Mouse (Mus musculus): Measurements from ENCODE around the gene Ppid.
"Not testable (repeated sequence)": the region's sequence is repeated elsewhere in the genome, so short reads cannot be mapped to it uniquely, and the experiment has no call there.

Ppid gene

GRCm38 (mm10) chr3:79573376-79573775, 17.8 kb upstream of the Ppid start:
- not testable (repeated sequence) for DNase-seq

GRCm38 (mm10) chr3:79574336-79574735, 16.8 kb upstream of the Ppid start:
- DNase-seq: no peak

GRCm38 (mm10) chr3:79575576-79576467, 15.3 kb upstream of the Ppid start:
- DNase-seq: no peak

GRCm38 (mm10) chr3:79576468-79576816, 14.7 kb upstream of the Ppid start:
- no peak for DNase-seq

GRCm38 (mm10) chr3:79576865-79577264, 14.3 kb upstream of the Ppid start:
- DNase-seq: no peak

GRCm38 (mm10) chr3:79577606-79578005, 13.5 kb upstream of the Ppid start:
- DNase-seq: no peak

- no peak for DNase-seq
Measured at GRCm38 (mm10) chr3:79578164-79578563, 13.0 kb upstream of the Ppid start.

- no peak for DNase-seq
Measured at GRCm38 (mm10) chr3:79579891-79580575, 11.1 kb upstream of the Ppid start.

- DNase-seq: peak; percentile 90
Measured at GRCm38 (mm10) chr3:79586804-79587203, 4.3 kb upstream of the Ppid start.

- no peak for DNase-seq
Measured at GRCm38 (mm10) chr3:79589671-79590070, 1.5 kb upstream of the Ppid start.

GRCm38 (mm10) chr3:79591793-79592471, 790 bp downstream of the Ppid start:
- DNase-seq: no peak

GRCm38 (mm10) chr3:79595468-79595867, 4.3 kb downstream of the Ppid start:
- DNase-seq: no peak

GRCm38 (mm10) chr3:79609886-79610285, 18.7 kb downstream of the Ppid start:
- DNase-seq: no peak

GRCm38 (mm10) chr3:79627484-79628181, 36.5 kb downstream of the Ppid start:
- DNase-seq: no peak

GRCm38 (mm10) chr3:79628182-79628560, 37.0 kb downstream of the Ppid start:
- DNase-seq: no peak

GRCm38 (mm10) chr3:79628561-79629415, 37.6 kb downstream of the Ppid start, which contains the start of gene 4930579G24Rik:
Gene 4930579G24Rik (plus strand): TSS chr3:79629079.
- DNase-seq: peak; percentile 93

GRCm38 (mm10) chr3:79629416-79629730, 38.2 kb downstream of the Ppid start, which contains the start of gene Etfdh:
Gene Etfdh (minus strand): TSS chr3:79629500.
- DNase-seq: peak; percentile 57

GRCm38 (mm10) chr3:79652129-79652528, 61.0 kb downstream of the Ppid start:
- DNase-seq: no peak
